Comparison of ENCODE assay signal across 27 mouse cellular contexts in the genomic region with DNA sequence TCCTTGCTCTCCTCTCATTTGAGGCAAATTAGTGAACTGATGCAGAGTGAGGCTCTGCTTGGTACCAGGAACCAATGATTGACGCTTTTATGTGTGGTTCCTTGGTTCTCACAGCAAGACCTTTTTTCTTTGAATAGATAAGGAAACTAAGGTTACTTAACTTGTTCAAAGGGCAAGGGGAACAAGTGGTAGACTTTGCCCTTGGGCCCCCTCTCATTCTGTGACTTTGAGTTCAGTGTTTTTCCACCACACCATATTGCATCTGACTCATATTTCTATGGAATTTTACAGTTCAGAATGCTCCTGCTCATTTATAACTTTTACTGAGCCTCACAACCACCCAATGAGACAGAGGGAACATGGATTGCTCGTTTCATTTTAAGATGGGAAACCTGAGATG. TPM values are rescaled to one million over a fixed set of nuclear protein-coding genes. Genes with fewer than 3 reads are reported as not detected.
DNase-seq lines count a peak whose midpoint lies in the region; ATAC-seq and TF ChIP-seq lines count a peak whose summit lies in the region.
"Had no signal": no experiment of that assay in that cellular context is flagged by ENCODE, and none has a peak within 500 bp of the region (broad histone marks: within the 10 kb centered on the region; RNA-seq: fewer than 3 reads in every experiment).

No protein-coding gene starts in this region.

- H3K27me3 ChIP-seq in intestine, embryonic 15.5 days (replicated peaks), result no peaks in the 10 kb centered on the region
- H3K27me3 ChIP-seq in intestine, postnatal 0 days (replicated peaks; ENCODE audit: control insufficient read depth, insufficient read depth, low read length), result no peaks in the 10 kb centered on the region
- H3K27me3 ChIP-seq in lung, postnatal 0 days (replicated peaks; ENCODE audit: insufficient read depth, low read length), result no peaks in the 10 kb centered on the region
- H3K27me3 ChIP-seq: embryonic facial prominence, embryonic 13.5 days; embryonic facial prominence, embryonic 15.5 days; forebrain, embryonic 12.5 days had no signal

- no peaks in the 10 kb centered on the region for H3K4me1 ChIP-seq in intestine, embryonic 15.5 days (replicated peaks)
- H3K4me1 ChIP-seq in intestine, postnatal 0 days (replicated peaks; ENCODE audit: control insufficient read depth, insufficient read depth, low read length), result no peaks in the 10 kb centered on the region
- no peaks in the 10 kb centered on the region for H3K4me1 ChIP-seq in lung, postnatal 0 days (ENCODE audit: insufficient read depth, low read depth, low read length)
- H3K4me1 ChIP-seq: embryonic facial prominence, embryonic 13.5 days; embryonic facial prominence, embryonic 15.5 days; forebrain, embryonic 10.5 days; forebrain, embryonic 12.5 days had no signal

- 75% methylated on average over 2 of the region's 2 CpGs for WGBS in intestine, embryonic 15.5 days
- 45% methylated on average over 2 of the region's 2 CpGs for WGBS in intestine, postnatal 0 days
- 86% methylated on average over 2 of the region's 2 CpGs for WGBS in lung, postnatal 0 days

- H3K9me3 ChIP-seq in intestine, embryonic 15.5 days, result no peaks in the 10 kb centered on the region
- no peaks in the 10 kb centered on the region for H3K9me3 ChIP-seq in intestine, postnatal 0 days (ENCODE audit: control insufficient read depth)
- no peaks in the 10 kb centered on the region for H3K9me3 ChIP-seq in lung, postnatal 0 days (ENCODE audit: low read length)
- H3K9me3 ChIP-seq: embryonic facial prominence, embryonic 13.5 days; embryonic facial prominence, embryonic 15.5 days; forebrain, embryonic 10.5 days; forebrain, embryonic 12.5 days; G1E had no signal

- H3K4me2 ChIP-seq in intestine, embryonic 15.5 days (replicated peaks), result no peak overlapping the region
- H3K4me2 ChIP-seq in intestine, postnatal 0 days (replicated peaks; ENCODE audit: low read depth), result no peak overlapping the region
- no peak overlapping the region for H3K4me2 ChIP-seq in lung, postnatal 0 days (replicated peaks; ENCODE audit: low read depth, low read length)
- H3K4me2 ChIP-seq: embryonic facial prominence, embryonic 13.5 days; embryonic facial prominence, embryonic 15.5 days; forebrain, embryonic 12.5 days had no signal

- no peak for TF ChIP-seq EP300 in lung, postnatal 0 days (IDR thresholded peaks at IDR 0.05)

- H3K9ac ChIP-seq in intestine, embryonic 15.5 days, result no peak overlapping the region
- H3K9ac ChIP-seq in intestine, postnatal 0 days (ENCODE audit: low read depth, low read length), result no peak overlapping the region
- H3K9ac ChIP-seq in lung, postnatal 0 days (replicated peaks; ENCODE audit: low read depth), result no peak overlapping the region
- H3K9ac ChIP-seq: embryonic facial prominence, embryonic 13.5 days; embryonic facial prominence, embryonic 15.5 days; forebrain, embryonic 12.5 days had no signal

- H3K4me3 ChIP-seq in intestine, embryonic 15.5 days (replicated peaks), result no peak overlapping the region
- no peak overlapping the region for H3K4me3 ChIP-seq in intestine, postnatal 0 days (ENCODE audit: low read depth, low read length)
- H3K4me3 ChIP-seq in lung, postnatal 0 days (ENCODE audit: low read depth, low read length), result no peak overlapping the region
- H3K4me3 ChIP-seq: embryonic facial prominence, embryonic 13.5 days; embryonic facial prominence, embryonic 15.5 days; erythroblast, embryonic 14.5 days; forebrain, embryonic 10.5 days; forebrain, embryonic 12.5 days had no signal

- H3K36me3 ChIP-seq in intestine, embryonic 15.5 days, result no peaks in the 10 kb centered on the region
- H3K36me3 ChIP-seq in intestine, postnatal 0 days (ENCODE audit: control insufficient read depth, insufficient read depth), result no peaks in the 10 kb centered on the region
- H3K36me3 ChIP-seq in lung, postnatal 0 days (ENCODE audit: insufficient read depth, low read length), result no peaks in the 10 kb centered on the region
- H3K36me3 ChIP-seq: embryonic facial prominence, embryonic 13.5 days; embryonic facial prominence, embryonic 15.5 days; forebrain, embryonic 10.5 days; forebrain, embryonic 12.5 days; G1E had no signal

- peak; percentile 17 for DNase-seq in yolk sac, embryonic 10.5 days (ENCODE audit: low spot score)
- DNase-seq in lung, postnatal 0 days (ENCODE audit: low spot score), result no peak
- DNase-seq in right cerebral cortex, adult 18-20 months, result no peak
- DNase-seq: adrenal gland, adult 8-10 months; adrenal gland, postnatal 14 days; adrenal gland, postnatal 36 days; B cell, adult 2 months; cerebellum, adult 11 months; cerebellum, adult 18-20 months; cerebellum, adult 8-10 months; cerebellum, adult 9-11 months; cerebellum, postnatal 14 days; cerebellum, postnatal 36 days; embryo, embryonic 11 days had no signal

- TF ChIP-seq CTCF in intestine, postnatal 0 days (IDR thresholded peaks at IDR 0.05; ENCODE audit: low read depth), result no peak
- TF ChIP-seq CTCF in lung, postnatal 0 days (IDR thresholded peaks at IDR 0.05), result no peak

- ATAC-seq in intestine, embryonic 15.5 days, result peak; percentile 88
- peak; percentile 85 for ATAC-seq in intestine, postnatal 0 days
- no peak for ATAC-seq in lung, postnatal 0 days
- ATAC-seq: activated CD4-positive, CD25-positive, alpha-beta regulatory T cell, adult 4 months; CD4-positive, CD25-positive, alpha-beta regulatory T cell, adult 4 months; forebrain, embryonic 14.5 days; forebrain, embryonic 16.5 days; Patski had no signal

- H3K27ac ChIP-seq in intestine, embryonic 15.5 days, result no peak overlapping the region
- H3K27ac ChIP-seq in intestine, postnatal 0 days (ENCODE audit: low read depth, low read length), result no peak overlapping the region
- no peak overlapping the region for H3K27ac ChIP-seq in lung, postnatal 0 days (ENCODE audit: low read length)
- H3K27ac ChIP-seq: embryonic facial prominence, embryonic 13.5 days; embryonic facial prominence, embryonic 15.5 days; forebrain, embryonic 10.5 days; forebrain, embryonic 12.5 days had no signal

RNA-seq across cellular contexts. Expression of gene Igfbp5, which starts 21.1 kb away (rescaled TPM):
- polyA plus RNA-seq in intestine, embryonic 15.5 days (2015; fragmentation: Nextera tagmentation; extraction: Ambion mirVana), result 46.2 and 50.7 TPM in 2 replicates
- 14.3 and 14.6 TPM in 2 replicates for polyA plus RNA-seq in intestine, postnatal 0 days (2015; fragmentation: Nextera tagmentation; extraction: Ambion mirVana)
- polyA plus RNA-seq in lung, postnatal 0 days (2015; fragmentation: Nextera tagmentation; extraction: Ambion mirVana), result 30.7 and 32.6 TPM in 2 replicates
- polyA plus RNA-seq: activated CD4-positive, CD25-positive, alpha-beta regulatory T cell, adult 4 months; CD4-positive, CD25-positive, alpha-beta regulatory T cell, adult 4 months; erythroblast, embryonic 14.5 days had no signal
